Mouse (Mus musculus) ovary, adult 18-20 months (tissue): Measurements from ENCODE around the gene Ncstn.

Experiments
- DNase-seq: peaks from one replicate; pipeline ENCODE4 v3.0.0; 2022; ENCODE audit warnings: low spot score, mixed read lengths

Gene Ncstn

DNA sequence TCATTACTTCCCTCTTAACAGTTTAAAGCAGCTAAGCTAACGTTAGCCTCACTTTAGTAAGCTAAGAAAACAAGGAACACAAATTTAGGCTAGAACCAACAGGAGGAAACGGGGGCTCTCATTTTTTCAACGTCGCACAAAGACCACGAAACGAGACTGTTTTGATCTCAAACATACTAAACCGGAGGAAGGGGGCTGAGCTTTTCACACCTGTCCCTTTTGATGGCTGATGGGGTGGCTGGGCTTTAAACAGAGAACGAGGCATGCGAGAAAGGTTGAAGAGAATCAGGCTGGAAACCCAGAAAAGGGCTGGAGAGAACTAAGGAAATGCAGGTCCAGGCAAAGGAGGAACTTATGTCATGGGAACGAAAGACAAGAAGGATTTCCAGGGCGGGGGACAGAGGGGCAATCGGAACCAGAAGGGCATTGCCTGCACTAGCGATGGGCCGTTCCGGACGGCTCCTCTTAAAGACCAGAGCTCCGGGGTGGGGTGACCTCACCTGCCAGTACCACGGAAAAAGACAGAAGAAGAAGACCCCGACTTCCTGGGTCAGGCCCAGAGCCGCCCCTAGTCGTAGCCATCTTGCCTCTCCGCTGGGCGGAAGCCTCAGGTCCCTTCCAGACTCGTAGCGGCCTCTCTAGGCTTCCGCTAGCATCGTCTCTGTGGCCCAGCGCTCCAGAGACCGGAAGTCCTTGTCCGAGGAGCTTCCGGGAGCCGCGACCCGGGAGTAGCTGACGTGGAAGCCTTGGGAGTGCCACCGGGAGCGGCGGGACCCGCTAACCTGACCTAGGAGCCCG, at the start of gene Ncstn, which contains the start of gene Copa:
Gene Ncstn, minus strand, starts transcription at position 695 of the 798 bp plus-strand sequence.
Gene Copa, plus strand, starts transcription at position 429 of the 798 bp plus-strand sequence.
- peak; percentile 88 for DNase-seq

GRCm38 (mm10) chr1:172132319-172132718, 49.7 kb upstream of the Ncstn start:
- no peak for DNase-seq

- DNase-seq: no peak
Measured at GRCm38 (mm10) chr1:172129780-172130179, 47.2 kb upstream of the Ncstn start.

- DNase-seq: no peak
Measured at GRCm38 (mm10) chr1:172129108-172129507, 46.5 kb upstream of the Ncstn start.

DNA sequence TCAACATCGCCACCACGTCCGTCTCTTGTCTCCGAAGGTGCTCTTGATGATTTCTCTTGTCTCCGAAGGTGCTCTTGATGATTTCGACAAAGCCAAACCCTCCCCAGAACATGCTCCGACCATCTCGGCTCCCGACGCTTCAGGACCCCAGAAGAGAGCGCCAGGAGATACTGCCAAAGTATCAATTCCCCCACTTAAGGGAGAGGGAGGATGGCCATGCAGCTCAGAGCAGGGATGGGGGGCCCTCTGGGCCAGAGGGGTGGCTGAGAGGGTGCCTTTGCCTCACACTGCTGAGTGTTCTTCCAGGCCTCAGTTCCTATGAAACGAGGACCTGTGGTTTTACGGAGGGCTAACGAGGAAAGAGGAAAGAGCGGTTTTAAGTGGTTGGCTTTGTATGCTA, 46.0 kb upstream of the Ncstn start:
- DNase-seq: no peak

- DNase-seq: peak; percentile 5
Measured at GRCm38 (mm10) chr1:172127487-172127886, 44.9 kb upstream of the Ncstn start.

GRCm38 (mm10) chr1:172126376-172127347, 44.1 kb upstream of the Ncstn start, which contains the start of gene Pex19:
Gene Pex19, plus strand, starts transcription at chr1:172126755.
- peak; percentile 62 for DNase-seq

DNA sequence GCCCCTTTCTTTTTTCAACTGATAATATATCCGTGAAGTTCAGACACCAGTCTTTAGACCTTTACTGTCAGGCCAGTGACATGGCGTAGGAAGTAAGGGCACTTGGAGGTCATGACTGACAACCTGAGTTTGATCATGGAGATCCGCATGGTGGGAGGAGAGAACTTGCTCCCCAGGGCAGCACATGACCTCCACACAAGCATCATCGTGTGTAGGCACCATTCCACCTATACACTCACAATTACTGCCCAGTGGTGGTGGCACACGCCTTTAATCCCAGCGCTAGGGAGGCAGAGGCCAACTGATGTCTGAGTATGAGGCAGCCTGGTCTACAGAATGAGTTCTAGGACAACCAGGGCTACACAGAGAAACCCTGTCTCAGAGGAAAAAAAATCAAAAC, 42.0 kb upstream of the Ncstn start:
- no peak for DNase-seq

DNA sequence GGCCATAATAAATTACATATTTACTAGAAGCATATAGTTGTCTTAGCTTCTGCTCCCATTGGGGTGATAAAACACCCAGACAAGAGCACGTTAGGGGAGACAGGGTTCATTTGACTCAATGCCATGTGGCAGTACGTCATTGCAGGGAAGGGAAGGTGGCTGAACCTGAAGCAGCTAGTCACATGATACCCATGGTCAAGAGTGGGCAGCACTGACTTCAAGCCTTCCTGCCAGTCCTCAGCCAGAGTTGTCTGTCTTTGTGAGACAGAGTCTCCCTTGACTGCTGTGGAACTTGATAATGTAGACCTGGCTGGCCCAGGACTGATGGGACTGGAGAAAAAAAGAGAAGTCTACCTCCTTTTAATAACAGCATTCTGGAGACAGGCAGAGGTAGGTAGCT, 40.1 kb upstream of the Ncstn start:
- DNase-seq: no peak

- DNase-seq: no peak
Measured at GRCm38 (mm10) chr1:172119720-172120119, 37.1 kb upstream of the Ncstn start.

GRCm38 (mm10) chr1:172119100-172119499, 36.5 kb upstream of the Ncstn start:
- DNase-seq: no peak

DNA sequence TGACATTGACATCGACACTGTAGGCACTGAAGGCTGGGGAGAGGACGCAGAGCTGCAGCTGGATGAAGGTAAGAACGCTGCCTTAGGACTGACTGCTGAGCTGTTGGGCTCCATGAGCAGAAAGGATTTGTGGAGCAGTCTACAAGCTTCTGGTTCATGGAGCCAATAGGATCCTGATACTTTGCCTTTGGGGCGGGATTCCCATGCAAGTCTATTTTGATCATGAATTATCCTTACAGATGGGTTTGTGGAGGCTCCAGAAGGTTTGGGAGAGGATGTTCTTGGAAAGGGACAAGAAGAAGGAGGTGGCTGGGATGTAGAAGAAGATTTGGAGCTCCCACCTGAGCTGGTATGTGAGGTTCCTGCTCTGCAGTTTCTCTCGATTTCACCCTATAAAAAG, 34.4 kb upstream of the Ncstn start:
- DNase-seq: no peak

DNA sequence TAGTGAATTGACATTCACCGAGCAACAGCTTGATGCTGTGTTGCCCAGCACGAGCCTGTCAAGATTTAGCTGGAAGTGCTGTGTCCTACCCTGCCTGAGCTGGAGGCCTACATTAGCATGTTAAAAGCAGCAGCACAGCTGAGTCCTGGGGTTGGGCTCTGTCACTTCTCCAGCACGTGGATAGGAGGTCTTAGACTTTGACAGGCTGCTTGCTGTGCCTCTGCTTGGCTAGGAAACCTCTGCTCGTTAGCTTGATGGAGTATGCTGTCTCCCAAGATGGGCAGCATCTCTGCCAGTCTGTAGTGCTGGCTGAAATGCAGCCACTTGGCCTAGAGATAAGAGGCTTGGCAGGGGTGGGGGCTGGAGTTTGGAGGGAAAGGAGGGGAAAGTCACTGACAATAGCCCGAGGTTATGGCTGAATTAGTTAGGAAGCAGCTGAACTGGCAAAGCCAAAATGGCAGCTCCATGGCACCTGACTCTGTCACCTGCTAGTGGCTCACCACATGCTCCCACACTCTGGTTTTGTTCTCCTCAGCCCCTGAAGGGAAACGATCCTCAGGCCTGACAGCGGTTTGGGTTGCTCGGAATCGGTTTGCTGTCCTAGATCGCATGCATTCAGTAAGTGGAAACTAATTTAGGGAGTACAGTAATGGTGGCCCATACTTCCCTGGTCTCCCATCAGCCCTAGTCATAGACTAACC, 25.3 kb upstream of the Ncstn start:
- DNase-seq: no peak

GRCm38 (mm10) chr1:172105101-172105500, 22.5 kb upstream of the Ncstn start:
- no peak for DNase-seq

DNA sequence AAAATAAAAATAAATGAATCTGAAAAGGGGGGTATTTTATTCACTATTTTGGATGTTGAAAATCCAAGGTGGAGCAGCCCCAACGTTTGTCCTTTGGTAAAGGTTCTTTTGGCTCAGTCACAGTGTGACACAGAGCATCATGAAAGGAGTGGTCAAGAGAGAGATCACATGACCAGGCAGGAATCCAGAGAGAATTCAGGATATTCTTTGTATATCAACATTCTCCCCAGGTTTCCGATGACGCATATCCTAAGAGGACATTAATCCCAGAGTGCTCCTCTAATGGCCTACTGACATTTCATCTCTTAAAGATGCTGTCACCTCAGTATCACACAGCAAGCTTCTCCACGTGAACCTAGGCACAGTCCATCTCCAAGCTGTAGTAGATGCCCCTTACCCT, 21.0 kb upstream of the Ncstn start:
- no peak for DNase-seq

DNA sequence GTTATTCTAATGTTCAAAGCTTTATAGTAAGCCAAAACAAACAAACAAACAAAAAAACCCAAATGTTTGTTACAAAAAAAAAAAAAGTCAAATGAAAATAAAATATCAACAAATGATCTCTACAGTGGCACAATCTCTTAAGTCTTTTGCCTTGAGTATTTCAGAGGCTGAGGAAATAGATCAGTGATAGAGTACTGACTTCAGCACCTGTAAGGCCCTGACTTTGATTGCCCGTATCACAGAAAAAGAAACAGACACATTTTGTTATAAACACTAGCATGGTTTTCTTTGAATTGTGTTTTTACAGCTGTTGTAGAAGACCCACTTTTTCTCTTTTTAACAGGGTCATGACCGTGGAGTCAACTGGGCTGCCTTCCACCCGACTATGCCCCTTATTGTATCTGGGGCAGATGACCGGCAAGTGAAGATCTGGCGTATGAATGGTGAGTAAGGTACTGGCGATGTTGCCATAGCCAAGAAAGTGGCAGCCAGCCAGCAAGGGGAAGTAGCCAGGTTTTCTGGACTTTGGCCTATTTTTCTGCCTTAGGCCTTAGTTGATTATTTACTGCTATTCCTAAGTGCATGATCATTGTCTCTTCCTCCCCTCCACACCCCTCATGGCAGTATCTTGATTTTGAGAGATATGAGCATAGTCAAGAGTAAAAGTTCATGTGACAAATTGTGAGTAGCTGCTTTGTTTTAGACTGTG, 16.9 kb upstream of the Ncstn start:
- DNase-seq: no peak

DNA sequence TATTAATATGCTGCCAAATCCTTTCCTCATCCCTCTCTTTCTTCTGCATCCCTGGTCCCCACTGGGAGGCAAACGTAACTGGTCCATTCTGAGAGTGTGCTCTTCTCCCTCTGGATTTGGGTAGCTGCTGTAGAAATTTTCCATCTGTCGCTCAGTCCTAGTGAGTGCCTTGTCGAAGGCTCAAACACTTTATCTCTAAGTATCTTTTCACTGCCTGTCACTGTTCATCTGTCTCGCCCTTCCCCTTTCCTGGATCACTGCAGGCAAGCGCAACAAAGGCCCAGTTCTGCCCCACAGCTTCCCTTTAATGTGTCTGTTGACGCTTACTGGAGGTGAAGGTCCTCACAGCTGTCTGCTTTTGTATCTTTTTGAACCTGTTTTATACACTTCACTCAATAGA, 12.6 kb upstream of the Ncstn start:
- DNase-seq: no peak

DNA sequence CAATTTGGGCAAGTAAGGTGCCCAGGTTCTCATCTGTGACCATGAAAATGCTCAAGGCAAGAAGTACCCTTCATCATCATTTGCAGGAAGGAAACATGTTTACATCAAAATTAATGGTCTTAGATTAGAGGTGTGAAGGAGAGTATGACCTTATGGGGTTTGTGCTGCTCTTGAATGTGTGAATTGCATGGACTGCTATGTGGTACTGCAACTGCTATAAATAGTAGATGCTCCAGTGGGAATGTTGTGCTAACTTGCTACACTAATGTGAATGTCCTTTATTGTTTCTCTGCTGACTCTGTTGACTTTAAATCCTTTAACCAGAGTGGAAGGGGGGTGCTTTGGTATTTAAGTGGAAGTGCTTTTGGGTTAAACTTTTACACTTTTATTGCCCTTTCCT, 11.7 kb upstream of the Ncstn start:
- DNase-seq: no peak

DNA sequence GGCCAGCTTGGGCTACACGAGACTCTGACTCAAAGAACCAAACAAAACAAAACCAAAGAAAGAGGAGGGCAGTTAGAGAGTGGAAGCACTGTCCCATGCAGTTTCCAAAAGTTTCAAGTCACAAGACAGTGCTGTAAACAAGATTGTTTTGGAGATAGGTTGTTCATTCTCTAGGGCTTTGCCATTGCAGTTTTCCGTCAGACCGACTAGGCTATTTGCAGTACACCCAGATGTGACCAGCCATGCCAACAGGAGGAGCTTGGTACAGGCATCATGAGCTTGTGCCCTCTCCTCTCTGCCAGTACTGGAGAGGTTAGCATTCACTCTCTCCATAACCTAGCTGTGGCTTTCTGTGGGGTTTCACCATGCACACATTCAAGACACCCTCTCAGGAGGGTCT, 10.9 kb upstream of the Ncstn start:
- DNase-seq: no peak

DNA sequence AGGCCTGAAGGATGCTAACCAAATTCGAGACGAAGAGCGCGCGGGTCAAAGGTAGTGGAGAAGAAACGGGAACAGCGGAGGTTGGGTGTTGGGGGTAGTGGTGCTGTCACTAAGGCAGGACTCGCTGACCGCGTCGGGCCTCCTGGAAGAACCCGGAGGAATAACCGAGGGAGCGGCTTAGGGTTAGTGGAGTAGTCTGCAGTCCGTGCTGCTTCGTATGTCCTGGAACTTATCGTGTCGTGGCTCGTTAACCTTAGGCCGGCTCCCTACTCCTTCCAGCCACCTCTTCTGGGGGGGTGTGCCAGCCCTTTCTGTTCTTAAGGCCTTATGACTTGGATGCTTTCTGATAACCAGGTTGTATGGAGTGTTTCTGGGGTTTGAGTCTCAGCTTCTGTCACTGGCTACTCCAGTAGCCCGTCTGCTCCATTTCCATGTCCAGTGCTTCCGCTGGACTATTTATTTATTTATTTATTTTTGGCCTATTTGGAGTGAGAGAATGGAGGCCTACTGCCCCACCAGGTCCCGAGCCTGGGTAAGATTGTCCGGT, 377 bp upstream of the Ncstn start:
- no peak for DNase-seq

DNA sequence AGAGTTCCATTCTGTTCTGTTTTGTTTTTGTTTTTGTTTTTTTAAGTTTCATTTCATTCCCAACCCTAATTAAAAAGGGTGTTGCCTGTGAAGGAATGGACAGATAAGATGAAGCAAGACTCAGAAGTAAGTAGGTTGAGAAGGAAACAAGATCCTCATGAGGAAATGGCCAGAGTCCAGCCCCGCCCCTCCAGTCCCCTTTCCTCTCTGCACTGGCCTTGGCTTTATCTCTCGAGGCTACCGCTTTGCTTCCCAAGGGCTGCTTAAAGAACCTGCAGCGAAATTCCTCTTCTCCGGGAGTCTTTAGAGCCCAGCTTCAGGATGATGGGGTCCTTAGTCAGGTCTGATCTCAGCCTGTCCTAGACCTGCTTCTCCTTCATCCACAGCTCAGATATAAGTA, 4.6 kb downstream of the Ncstn start:
- DNase-seq: peak; percentile 17
